Mouse (Mus musculus) stomach, embryonic 14.5 days (tissue): ENCODE data around the gene A930009A15Rik. TPM values are rescaled to one million over a fixed set of nuclear protein-coding genes. Genes with fewer than 3 reads are reported as not detected.

ENCODE experiments used
- ATAC-seq: fragments of 200-750 bp; cut with Nextera tagmentation; 2 replicates; pipeline ENCODE4 v1.8.0; 2017; ENCODE audit warnings: low read depth, moderate TSS enrichment; ENCODE audit not compliant: insufficient number of reproducible peaks, insufficient read depth, low FRiP score
- H3K27ac ChIP-seq: fragments of 300-500 bp; sonication (generic); 2 replicates; pipeline ENCODE4 v1.5.1; 2014; ENCODE audit warnings: mild to moderate bottlenecking, low read length, moderate library complexity, mixed read lengths
- H3K27me3 ChIP-seq: fragments of 300-500 bp; sonication (generic); 2 replicates; pipeline ENCODE4 v1.6.1; 2014; ENCODE audit warnings: low read length, control low read depth, mixed read lengths; ENCODE audit not compliant: control insufficient read depth, insufficient read depth
- H3K36me3 ChIP-seq: fragments of 300-500 bp; sonication (generic); 2 replicates; pipeline ENCODE4 v1.6.1; 2014; ENCODE audit warnings: mild to moderate bottlenecking, control low read depth, low read length, moderate library complexity, mixed read lengths; ENCODE audit not compliant: control insufficient read depth, insufficient read depth
- H3K4me1 ChIP-seq: fragments of 300-500 bp; sonication (generic); 2 replicates; pipeline ENCODE4 v1.6.1; 2014; ENCODE audit warnings: low read length, control low read depth, mixed read lengths; ENCODE audit not compliant: control insufficient read depth, insufficient read depth
- H3K4me2 ChIP-seq: fragments of 300-500 bp; sonication (generic); replicated peaks from 2 replicates; pipeline ENCODE4 v1.6.1; 2014; ENCODE audit warnings: low read depth, low read length, control low read depth
- H3K4me3 ChIP-seq: fragments of 300-500 bp; sonication (generic); 2 replicates; pipeline ENCODE4 v1.5.1; 2014; ENCODE audit warnings: low read depth, low read length, control low read depth
- H3K9ac ChIP-seq: fragments of 300-500 bp; sonication (generic); replicated peaks from 2 replicates; pipeline ENCODE4 v1.6.1; 2014; ENCODE audit warnings: low read depth, mild to moderate bottlenecking, control low read depth, low read length, moderate library complexity, mixed read lengths
- H3K9me3 ChIP-seq: fragments of 300-500 bp; sonication (generic); 2 replicates; pipeline ENCODE4 v1.6.1; 2016; ENCODE audit warnings: low read depth, low read length, control low read depth; ENCODE audit not compliant: control insufficient read depth
- WGBS: fragments of 180-500 bp; shearing (Covaris S2); extraction: QIAGEN DNeasy Blood & Tissue Kit; methylation state at CpG from one replicate; pipeline ENCODE4 v1.1.7; 2014; 5-methylcytosine and 5-hydroxymethylcytosine counted together
- polyA plus RNA-seq: library from polyadenylated mRNA; unstranded; fragments of >200 nt; fragmentation: Nextera tagmentation; extraction: Ambion mirVana; gene quantifications from 2 replicates; pipeline ENCODE4 v1.2.1, GENCODE M21; 2014

The A930009A15Rik gene
- polyA plus RNA-seq, 1 experiment from 2014 or later, result not detected

DNA sequence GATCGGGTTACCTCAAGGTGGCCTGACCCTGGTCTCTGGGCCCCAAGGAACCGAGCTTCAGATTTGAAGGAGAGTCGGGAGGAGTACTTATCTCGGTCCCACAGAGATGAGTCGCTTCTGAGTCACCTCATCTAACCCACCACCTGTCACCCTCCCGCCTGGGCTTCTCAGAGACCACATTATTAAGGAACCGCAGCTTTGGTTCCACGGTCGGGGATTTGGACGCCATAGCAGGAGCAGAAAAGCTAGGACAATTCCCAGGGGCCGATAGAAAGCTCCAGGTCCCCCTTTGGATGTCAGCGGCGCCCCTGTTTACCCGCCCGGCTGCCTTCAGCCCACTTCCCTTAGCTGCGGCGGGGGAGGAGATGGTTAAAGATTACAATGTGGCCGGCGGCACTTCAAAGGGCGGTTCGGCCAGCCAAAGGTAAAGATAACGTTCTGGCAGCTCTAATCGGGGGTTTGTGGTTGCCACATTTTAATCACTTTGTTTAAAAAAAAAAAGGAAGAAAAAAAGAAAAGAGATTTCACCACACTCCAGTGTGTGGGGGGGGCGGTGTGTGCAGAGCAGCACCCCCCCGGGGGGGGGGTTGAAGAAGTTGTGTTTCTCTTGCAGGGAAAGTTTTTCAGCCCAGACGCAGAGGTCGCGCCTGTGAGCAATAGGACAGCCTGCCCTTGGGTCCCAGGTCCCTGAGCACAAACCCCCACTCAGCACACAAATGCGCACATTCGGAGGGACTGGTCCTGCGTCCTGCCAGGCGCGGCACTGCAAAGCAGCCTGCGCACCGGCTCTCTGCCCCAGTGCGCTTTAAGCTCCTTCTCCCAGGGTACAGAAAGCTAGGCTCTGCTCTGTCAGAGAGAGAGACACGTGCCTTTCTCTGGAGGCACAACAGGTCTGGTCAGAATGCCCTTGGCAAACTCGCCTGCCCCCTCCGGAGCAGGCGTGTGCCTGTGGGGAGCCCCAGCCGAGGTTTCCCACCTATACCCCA is 16.8 kb downstream of the A930009A15Rik start:
- ATAC-seq, result peak; percentile 71
- Histone ChIP-seq H3K9ac (0 out of 2 replicates have a peak overlapping the region, but pooled peaks have one; percentile 10), H3K4me1 (peaks cover 8% of the 10 kb centered on the region), H3K36me3 (no peaks in the 10 kb centered on the region), H3K27ac (no peak overlapping the region), H3K9me3 (no peaks in the 10 kb centered on the region), H3K4me3 (peak overlapping the region; percentile 47), H3K27me3 (peaks cover 16% of the 10 kb centered on the region), H3K4me2 (peak overlapping the region; percentile 94)
- under 1% methylated on average over 41 of the region's 41 CpGs for WGBS

DNA sequence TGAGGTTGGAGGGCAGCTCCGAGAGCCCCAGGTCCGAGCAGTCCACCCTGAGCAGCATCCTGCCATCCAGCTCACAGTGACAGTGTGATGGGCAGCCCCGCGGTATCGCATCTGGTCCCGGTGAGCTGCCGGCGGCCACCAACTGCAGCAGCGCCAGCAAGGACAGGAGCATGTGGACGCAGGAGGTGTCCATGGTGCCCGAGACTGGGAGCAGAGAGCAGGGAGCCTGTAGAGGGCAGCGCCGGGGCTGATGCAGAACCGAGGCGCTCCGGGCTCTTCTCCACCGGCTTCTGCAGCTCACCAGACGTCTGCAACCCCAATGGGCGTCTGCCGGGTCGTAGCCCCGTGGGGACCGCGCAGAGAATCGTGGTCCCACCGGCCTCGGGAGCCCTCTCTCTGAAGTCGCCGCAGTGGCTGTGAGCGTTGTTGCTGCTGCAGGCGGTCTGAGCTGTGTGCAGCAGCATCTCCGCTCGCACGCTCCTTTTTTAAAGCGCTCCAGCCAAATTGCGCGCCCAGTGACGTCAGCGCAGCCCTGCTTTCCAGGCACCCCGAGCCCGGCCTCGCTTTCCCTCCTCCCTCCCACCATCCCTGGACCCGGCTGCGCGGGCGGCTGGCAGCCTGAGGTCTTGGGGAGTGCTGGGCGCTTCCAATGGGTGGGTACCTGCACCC is 17.6 kb downstream of the A930009A15Rik start, which contains the start of gene Lgr5:
Lgr5 (minus strand) TSS at position 480 of the 669 bp plus-strand sequence.
- peak; percentile 77 for ATAC-seq
- H3K27ac ChIP-seq, result no peak within 1 kb of the TSS
- H3K4me1 ChIP-seq, result peaks cover 8% of the 10 kb centered on the region
- H3K9me3 ChIP-seq, result no peaks in the 10 kb centered on the region
- H3K4me3 ChIP-seq, result peak within 1 kb of the TSS; percentile 47
- H3K27me3 ChIP-seq, result peaks cover 16% of the 10 kb centered on the region
- under 1% methylated on average over 47 of the region's 47 CpGs for WGBS
- H3K4me2 ChIP-seq, result peak within 1 kb of the TSS; percentile 94
- 0 out of 2 replicates have a peak within 1 kb of the TSS, but pooled peaks have one; percentile 14 for H3K9ac ChIP-seq
- H3K36me3 ChIP-seq, result no peaks in the 10 kb centered on the region

DNA sequence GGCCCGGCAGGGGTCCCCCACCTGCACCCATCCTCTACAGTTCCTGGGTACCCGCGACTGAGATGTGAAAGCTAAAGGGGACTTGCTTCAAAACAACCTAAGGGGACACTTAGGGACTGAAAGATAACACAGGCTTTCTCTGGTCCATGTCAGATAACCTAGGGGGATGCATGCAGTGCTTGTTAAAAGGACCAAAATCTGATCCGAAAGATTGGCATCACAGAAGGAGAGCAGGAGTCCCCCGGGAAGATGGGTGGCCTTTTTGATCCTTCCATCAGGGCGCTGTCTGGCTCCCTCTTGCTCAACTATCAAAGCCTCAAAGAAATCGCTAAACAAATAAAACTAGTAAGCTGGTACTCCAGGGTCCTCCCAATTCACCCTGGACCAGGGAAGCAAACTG is 18.2 kb downstream of the A930009A15Rik start:
- 3% methylated on average over 7 of the region's 7 CpGs for WGBS
- Histone ChIP-seq H3K4me2 (peak overlapping the region; percentile 94), H3K4me3 (peak overlapping the region; percentile 47), H3K9me3 (no peaks in the 10 kb centered on the region), H3K9ac (0 out of 2 replicates have a peak overlapping the region, but pooled peaks have one; percentile 14), H3K27me3 (peaks cover 12% of the 10 kb centered on the region), H3K4me1 (peaks cover 8% of the 10 kb centered on the region), H3K27ac (no peak overlapping the region), H3K36me3 (no peaks in the 10 kb centered on the region)
- no peak for ATAC-seq

DNA sequence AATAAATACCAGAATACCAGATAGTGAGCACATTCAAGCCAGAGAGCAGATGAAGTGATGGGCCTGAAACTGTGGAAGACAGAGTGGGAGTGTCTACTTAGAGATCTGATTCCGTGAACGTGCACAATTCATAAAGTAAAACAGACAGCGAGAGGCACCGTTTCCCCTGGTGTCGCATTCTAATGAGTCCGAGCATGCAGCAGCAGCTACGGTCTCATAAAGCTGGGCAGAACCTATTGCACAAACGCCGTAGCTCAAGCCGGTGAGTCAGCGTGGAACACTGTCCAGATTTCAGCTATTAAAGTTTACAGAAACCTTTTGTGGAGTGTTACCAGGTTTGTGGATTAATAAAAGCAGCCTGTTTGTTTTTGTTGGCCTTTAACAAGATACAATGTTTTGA is 23.4 kb downstream of the A930009A15Rik start:
- ATAC-seq, result no peak
- no peaks in the 10 kb centered on the region for H3K9me3 ChIP-seq
- H3K4me2 ChIP-seq, result no peak overlapping the region
- 40% methylated on average over 11 of the region's 11 CpGs for WGBS
- no peaks in the 10 kb centered on the region for H3K36me3 ChIP-seq
- no peak overlapping the region for H3K9ac ChIP-seq
- no peak overlapping the region for H3K4me3 ChIP-seq
- H3K27ac ChIP-seq, result no peak overlapping the region
- H3K4me1 ChIP-seq, result no peaks in the 10 kb centered on the region
- no peaks in the 10 kb centered on the region; the same call in 1 of the 2 replicates for H3K27me3 ChIP-seq

DNA sequence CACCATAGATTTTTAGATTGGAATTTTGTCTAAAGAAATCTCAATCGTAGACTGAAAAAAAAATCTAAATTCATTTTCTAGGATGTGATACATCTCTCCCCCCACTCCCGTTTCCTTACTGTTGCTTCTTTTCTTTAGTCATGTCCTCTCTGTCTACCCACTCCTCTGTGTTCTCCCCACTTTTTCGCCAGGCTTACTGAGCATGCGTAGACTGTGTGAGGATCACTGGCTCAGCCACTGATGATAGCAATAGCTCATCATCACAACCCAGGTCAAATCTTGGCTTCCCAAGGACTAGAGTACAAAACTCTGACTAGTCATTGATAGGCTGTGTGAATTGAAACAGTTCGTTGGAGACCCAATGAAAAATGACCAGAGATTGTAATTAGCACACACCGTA is 23.9 kb downstream of the A930009A15Rik start:
- no peak for ATAC-seq
- Histone ChIP-seq H3K4me3 (no peak overlapping the region), H3K4me2 (no peak overlapping the region), H3K27me3 (no peaks in the 10 kb centered on the region; the same call in 1 of the 2 replicates), H3K9me3 (no peaks in the 10 kb centered on the region), H3K27ac (no peak overlapping the region), H3K4me1 (no peaks in the 10 kb centered on the region), H3K9ac (no peak overlapping the region), H3K36me3 (no peaks in the 10 kb centered on the region)
- WGBS, result 87% methylated on average over 6 of the region's 6 CpGs

DNA sequence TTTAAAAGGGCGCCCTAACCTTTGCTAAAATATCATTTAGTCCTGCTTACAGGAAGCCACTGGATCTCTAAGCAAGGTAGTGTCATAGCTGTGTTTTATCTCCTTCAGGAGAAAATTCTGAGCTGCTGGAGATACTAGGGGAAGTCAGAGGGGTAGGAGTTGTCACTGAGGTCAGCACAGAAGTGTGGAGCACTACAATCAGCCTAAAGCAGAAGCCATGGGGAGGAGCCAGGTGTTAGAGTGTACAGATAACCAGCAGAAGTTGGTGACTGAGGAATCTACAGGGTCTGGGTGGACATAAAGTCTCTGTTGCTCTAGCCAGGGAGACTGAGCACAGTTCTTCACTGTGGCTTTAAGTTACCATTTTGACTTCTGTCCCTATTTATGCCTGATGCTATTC is 26.0 kb downstream of the A930009A15Rik start:
- Histone ChIP-seq H3K9ac (no peak overlapping the region), H3K4me2 (no peak overlapping the region), H3K27me3 (no peaks in the 10 kb centered on the region), H3K36me3 (no peaks in the 10 kb centered on the region), H3K4me3 (no peak overlapping the region), H3K4me1 (no peaks in the 10 kb centered on the region), H3K27ac (no peak overlapping the region), H3K9me3 (no peaks in the 10 kb centered on the region)
- no peak for ATAC-seq
- 80% methylated on average over 1 of the region's 1 CpGs for WGBS

DNA sequence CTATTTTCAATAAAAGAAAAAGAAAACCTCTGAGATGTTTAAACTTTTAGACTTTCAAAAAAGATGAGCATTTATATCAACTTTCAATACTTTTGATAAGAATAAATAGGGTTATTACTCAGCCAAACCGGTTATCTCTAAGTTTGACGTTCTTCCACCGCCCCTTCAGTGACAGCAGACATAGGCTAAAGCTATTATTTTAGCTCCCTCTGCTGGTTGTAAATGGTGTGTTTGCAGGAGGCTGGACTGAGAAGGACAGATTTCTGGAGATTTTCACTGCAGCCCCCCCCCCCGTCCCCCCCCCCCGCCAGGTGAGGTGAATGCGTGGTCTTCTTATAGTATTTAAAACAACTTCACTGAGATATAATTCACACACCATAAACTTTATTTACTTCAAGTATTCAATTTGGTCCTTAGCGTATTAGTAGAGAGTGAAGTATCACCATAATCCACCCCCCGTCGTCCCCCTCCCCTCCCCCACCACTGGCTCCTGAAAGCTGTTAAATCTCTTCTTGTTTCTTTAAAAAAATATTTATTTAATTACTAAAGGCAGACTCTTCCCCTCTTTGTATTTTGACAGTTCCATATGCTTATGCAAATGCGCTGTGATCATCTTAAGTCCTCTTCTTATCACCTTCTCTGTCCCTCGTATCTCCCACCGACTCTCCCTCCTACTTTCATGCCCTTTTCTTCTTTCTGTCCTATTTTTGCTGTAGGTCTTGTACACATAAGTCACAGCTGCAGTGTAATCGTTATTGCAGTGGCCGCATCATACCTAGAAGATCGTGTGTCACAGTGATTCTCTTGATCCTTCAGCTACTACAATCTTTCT is 47.9 kb downstream of the A930009A15Rik start:
- H3K27ac ChIP-seq, result no peak overlapping the region
- peaks cover 4% of the 10 kb centered on the region; the same call in 1 of the 2 replicates for H3K4me1 ChIP-seq
- no peaks in the 10 kb centered on the region for H3K9me3 ChIP-seq
- 11% methylated on average over 13 of the region's 15 CpGs for WGBS
- H3K27me3 ChIP-seq, result no peaks in the 10 kb centered on the region
- H3K4me3 ChIP-seq, result no peak overlapping the region
- H3K9ac ChIP-seq, result no peak overlapping the region
- no peaks in the 10 kb centered on the region for H3K36me3 ChIP-seq
- peak; percentile 72; the same call in 1 of the 2 replicates for ATAC-seq
- peak overlapping the region; percentile 34 for H3K4me2 ChIP-seq
